Comparison of ENCODE assay signal across 22 mouse cellular contexts in genomic region chr19:4189051-4189620, GRCm38 (mm10). TPM values are rescaled to one million over a fixed set of nuclear protein-coding genes. Genes with fewer than 3 reads are reported as not detected.
A peak's percentile ranks its signal among the peaks of the same experiment; 100 is the strongest.
DNase-seq lines count a peak whose midpoint lies in the region; ATAC-seq and TF ChIP-seq lines count a peak whose summit lies in the region.
"Had no signal": no experiment of that assay in that cellular context is flagged by ENCODE, and none has a peak within 500 bp of the region (broad histone marks: within the 10 kb centered on the region; RNA-seq: fewer than 3 reads in every experiment).

No protein-coding gene starts in this region.

- no peaks in the 10 kb centered on the region for H3K27me3 ChIP-seq in spleen, adult 2 months (ENCODE audit: control insufficient read depth, insufficient read depth, low read length)
- H3K27me3 ChIP-seq in small intestine, adult 2 months (ENCODE audit: control insufficient read depth, insufficient read depth, low read length): no peaks in the 10 kb centered on the region
- H3K27me3 ChIP-seq: embryonic facial prominence, embryonic 15.5 days; limb, embryonic 15.5 days; liver, embryonic 15.5 days; neural tube, embryonic 15.5 days had no signal

- TF ChIP-seq CTCF in gastrocnemius, adult 2 months (IDR thresholded peaks at IDR 0.05): no peak
- TF ChIP-seq CTCF in spleen, adult 2 months (IDR thresholded peaks at IDR 0.05; ENCODE audit: extremely low read depth, insufficient read depth, insufficient read length, insufficient replicate concordance): no peak
- TF ChIP-seq CTCF in small intestine, adult 2 months (IDR thresholded peaks at IDR 0.05; ENCODE audit: extremely low read depth, insufficient read length, insufficient replicate concordance, low read depth, low read length): no peak

- DNase-seq in gastrocnemius, adult 2 months: no peak
- DNase-seq in gastrocnemius, postnatal 36 days: no peak
- no peak for DNase-seq in spleen, adult 2 months (ENCODE audit: low read depth in 1 of 2, low spot score in 2 of 2)
- no peak for DNase-seq in spleen, postnatal 36 days (ENCODE audit: low spot score in 2 of 2)
- DNase-seq in T-cell, adult 2 months (ENCODE audit: low spot score): peak; percentile 47
- DNase-seq in spleen, postnatal 10 days (ENCODE audit: low spot score in 2 of 2): no peak
- DNase-seq: adrenal gland, postnatal 36 days; cerebellum, adult 2 months; cerebellum, postnatal 36 days; heart, postnatal 4 days; kidney, adult 2 months had no signal

- H3K4me3 ChIP-seq in gastrocnemius, adult 2 months: no peak overlapping the region
- peak overlapping the region; percentile 56 for H3K4me3 ChIP-seq in spleen, adult 2 months (ENCODE audit: extremely low read depth, insufficient read depth, insufficient read length)
- peak overlapping the region; percentile 33 for H3K4me3 ChIP-seq in small intestine, adult 2 months (ENCODE audit: low read depth, low read length)
- H3K4me3 ChIP-seq: embryonic facial prominence, embryonic 15.5 days; left cerebral cortex, adult 2 months; limb, embryonic 15.5 days; liver, embryonic 15.5 days; neural tube, embryonic 15.5 days had no signal

- H3K27ac ChIP-seq in gastrocnemius, adult 2 months: peak overlapping the region; percentile 81
- peak overlapping the region; percentile 98 for H3K27ac ChIP-seq in spleen, adult 2 months (ENCODE audit: insufficient read depth, low read length)
- no peak overlapping the region for H3K27ac ChIP-seq in small intestine, adult 2 months (ENCODE audit: insufficient read depth, low read depth, low read length)
- H3K27ac ChIP-seq: embryonic facial prominence, embryonic 15.5 days; hindbrain, embryonic 14.5 days; kidney, postnatal 0 days; left cerebral cortex, adult 2 months; limb, embryonic 15.5 days; liver, embryonic 15.5 days; neural tube, embryonic 15.5 days had no signal

- TF ChIP-seq POLR2A in spleen, adult 2 months (IDR thresholded peaks at IDR 0.05; ENCODE audit: low read depth, low read length): no peak
- no peak for TF ChIP-seq POLR2A in small intestine, adult 2 months (IDR thresholded peaks at IDR 0.05; ENCODE audit: low read depth, low read length)

- peaks cover 42% of the 10 kb centered on the region for H3K36me3 ChIP-seq in spleen, adult 2 months (ENCODE audit: control insufficient read depth, insufficient read depth, low read length)
- peaks cover 11% of the 10 kb centered on the region for H3K36me3 ChIP-seq in small intestine, adult 2 months (ENCODE audit: control insufficient read depth, insufficient read depth, low read length)

- peaks cover 52% of the 10 kb centered on the region for H3K4me1 ChIP-seq in spleen, adult 2 months (ENCODE audit: control insufficient read depth, insufficient read depth, insufficient read length)
- peaks cover 6% of the 10 kb centered on the region; the same call in 1 of the 2 replicates for H3K4me1 ChIP-seq in small intestine, adult 2 months (ENCODE audit: control insufficient read depth, insufficient read depth, insufficient read length, low read length)

- WGBS in spleen, adult 2 months: 16% methylated on average over 12 of the region's 12 CpGs
- WGBS in small intestine, adult 2 months: 89% methylated on average over 12 of the region's 12 CpGs

- ATAC-seq in megakaryocyte, adult 5-6 weeks (ENCODE audit: poor library complexity, severe bottlenecking): no peak
- ATAC-seq: forebrain, embryonic 14.5 days; lung, postnatal 0 days had no signal

- intact Hi-C loops in gastrocnemius, adult 2 months (cut with DNase I): no loop called here
- intact Hi-C loops in gastrocnemius, postnatal 36 days (cut with DNase I): loop anchor here (2.0 kb wide), 1 partner anchor 14 kb away; the partner anchor contains the start of gene Carns1

RNA-seq across cellular contexts. Expression of gene Tbc1d10c, which starts 1.9 kb away (rescaled TPM):
- total RNA-seq in gastrocnemius, adult 2 months (2021): 1 to 10 TPM; 6.7 to 6.8 TPM
- 1 to 10 TPM; 4.7 to 5.6 TPM for total RNA-seq in gastrocnemius, postnatal 36 days (2021)
- 266 and 328 TPM in 2 replicates for polyA plus RNA-seq in spleen, adult 2 months (2012; rRNA removed)
- polyA plus RNA-seq in small intestine, adult 2 months (2012; rRNA removed): 15.3 and 21.9 TPM in 2 replicates
- 52.8 and 59.9 TPM in 2 replicates for total RNA-seq in megakaryocyte, adult 5-6 weeks (2015)
- total RNA-seq in megakaryocyte, adult 5-6 weeks (2017): 21.5 and 33.5 TPM in 2 replicates

RNA-seq across cellular contexts. Expression of gene Ppp1ca, which starts 2.7 kb away (rescaled TPM):
- 100 to 1,000 TPM; 201 to 214 TPM for total RNA-seq in gastrocnemius, adult 2 months (2021)
- total RNA-seq in gastrocnemius, postnatal 36 days (2021): 100 to 1,000 TPM; 196 to 211 TPM
- 464 and 481 TPM in 2 replicates for polyA plus RNA-seq in spleen, adult 2 months (2012; rRNA removed)
- polyA plus RNA-seq in small intestine, adult 2 months (2012; rRNA removed): 142 and 258 TPM in 2 replicates
- total RNA-seq in megakaryocyte, adult 5-6 weeks (2015): 496 and 536 TPM in 2 replicates
- total RNA-seq in megakaryocyte, adult 5-6 weeks (2017): 639 and 705 TPM in 2 replicates

RNA-seq across cellular contexts. Expression of gene Rad9a, which starts 12.3 kb away (rescaled TPM):
- 1 to 10 TPM; 2.8 to 3.4 TPM for total RNA-seq in gastrocnemius, adult 2 months (2021)
- total RNA-seq in gastrocnemius, postnatal 36 days (2021): 1 to 10 TPM; 2.3 to 2.9 TPM
- 53.1 and 62.9 TPM in 2 replicates for polyA plus RNA-seq in spleen, adult 2 months (2012; rRNA removed)
- polyA plus RNA-seq in small intestine, adult 2 months (2012; rRNA removed): 8.2 and 12.2 TPM in 2 replicates
- total RNA-seq in megakaryocyte, adult 5-6 weeks (2015): 32.8 and 36.7 TPM in 2 replicates
- 21.4 and 22.8 TPM in 2 replicates for total RNA-seq in megakaryocyte, adult 5-6 weeks (2017)

RNA-seq across cellular contexts. Expression of gene Carns1, which starts 13.9 kb away (rescaled TPM):
- total RNA-seq in gastrocnemius, adult 2 months (2021): 10 to 100 TPM; 23.1 to 25.9 TPM
- total RNA-seq in gastrocnemius, postnatal 36 days (2021): 10 to 100 TPM; 26.0 to 26.2 TPM
- 52.0 and 64.5 TPM in 2 replicates for polyA plus RNA-seq in spleen, adult 2 months (2012; rRNA removed)
- polyA plus RNA-seq in small intestine, adult 2 months (2012; rRNA removed): 3.7 and 4.4 TPM in 2 replicates
- 3.9 and 4.7 TPM in 2 replicates for total RNA-seq in megakaryocyte, adult 5-6 weeks (2015)
- 1.3 and 2.0 TPM in 2 replicates for total RNA-seq in megakaryocyte, adult 5-6 weeks (2017)

RNA-seq across cellular contexts. Expression of gene Clcf1, which starts 24.9 kb away (rescaled TPM):
- under 1 TPM; 0.38 to 0.89 TPM for total RNA-seq in gastrocnemius, adult 2 months (2021)
- total RNA-seq in gastrocnemius, postnatal 36 days (2021): under 1 TPM; 0.52 to 0.61 TPM
- polyA plus RNA-seq in spleen, adult 2 months (2012; rRNA removed): 128 and 163 TPM in 2 replicates
- 10.1 and 12.4 TPM in 2 replicates for polyA plus RNA-seq in small intestine, adult 2 months (2012; rRNA removed)
- 1.4 and 2.9 TPM in 2 replicates for total RNA-seq in megakaryocyte, adult 5-6 weeks (2015)
- 0.40 and 2.2 TPM in 2 replicates for total RNA-seq in megakaryocyte, adult 5-6 weeks (2017)

Comparison
In these comparisons a context has a peak if more than half of its experiments do, and no peak if none do; other contexts are left out.
1. RNA of gene Rad9a, which starts 12.3 kb away (total RNA-seq): 21.4 to 36.7 TPM in megakaryocyte, adult 5-6 weeks; 2.8 to 3.4 TPM in gastrocnemius, adult 2 months and 2.3 to 2.9 TPM in gastrocnemius, postnatal 36 days; every median in the first group is over 4 times any median in the second.